Mouse (Mus musculus): Measurements from ENCODE around the gene Nsun6.

The Nsun6 gene

DNA sequence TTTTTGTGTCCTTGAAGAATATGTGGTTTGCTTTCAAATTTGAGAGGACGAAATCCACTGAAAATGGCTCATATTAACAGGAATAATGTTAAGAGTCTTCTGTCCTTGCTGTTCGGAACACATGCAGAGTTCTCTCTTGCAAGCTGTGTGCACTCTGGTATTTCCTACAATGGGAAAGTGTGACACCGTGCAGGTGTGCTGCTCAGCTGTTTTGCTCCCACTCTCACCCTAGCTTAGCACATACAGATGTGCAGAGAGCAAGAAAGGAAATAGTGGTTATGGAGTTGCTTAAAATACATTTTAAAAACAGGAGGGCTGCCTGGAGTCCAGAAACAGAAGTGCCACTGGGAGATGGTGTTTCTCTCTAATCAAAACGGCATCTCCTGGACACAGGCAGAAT, 65.5 kb downstream of the Nsun6 start:
- DNase-seq, result no peak

DNA sequence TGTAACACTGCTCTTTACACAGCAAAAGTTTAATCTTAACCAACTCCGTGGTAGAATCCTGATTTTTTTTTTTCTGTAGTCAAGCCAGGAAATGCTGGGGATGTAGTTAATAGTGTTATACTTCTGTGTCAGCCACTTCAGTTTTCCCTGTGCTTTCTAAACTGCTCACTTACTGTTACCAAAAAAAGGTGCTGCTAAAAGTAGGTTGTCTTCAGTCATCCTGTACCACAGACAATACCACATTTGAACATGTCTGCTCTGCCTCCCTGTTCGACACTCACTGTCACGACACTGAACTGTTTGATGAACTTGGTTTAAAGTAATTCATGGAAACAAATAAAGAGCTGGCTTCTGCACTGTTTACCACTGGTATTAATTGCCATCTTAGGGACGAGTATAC, 66.4 kb downstream of the Nsun6 start:
- no peak for DNase-seq

DNA sequence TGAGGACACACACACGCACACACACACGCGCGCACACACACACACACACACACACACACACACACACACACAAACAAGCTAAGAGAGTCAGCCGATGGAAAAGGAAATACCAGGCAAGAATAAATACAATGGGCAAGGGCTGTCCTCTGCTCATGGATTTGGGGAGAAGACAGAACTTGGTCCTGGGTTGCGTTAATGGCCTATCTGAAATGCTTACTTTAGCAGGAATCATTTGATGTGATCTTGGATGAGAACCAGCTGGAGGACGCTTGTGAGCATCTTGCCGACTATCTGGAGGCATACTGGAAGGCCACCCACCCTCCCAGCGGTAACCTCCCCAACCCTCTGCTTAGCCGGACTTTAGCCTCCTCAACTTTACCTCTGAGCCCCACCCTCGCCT, 70.8 kb downstream of the Nsun6 start:
- no peak for DNase-seq

DNA sequence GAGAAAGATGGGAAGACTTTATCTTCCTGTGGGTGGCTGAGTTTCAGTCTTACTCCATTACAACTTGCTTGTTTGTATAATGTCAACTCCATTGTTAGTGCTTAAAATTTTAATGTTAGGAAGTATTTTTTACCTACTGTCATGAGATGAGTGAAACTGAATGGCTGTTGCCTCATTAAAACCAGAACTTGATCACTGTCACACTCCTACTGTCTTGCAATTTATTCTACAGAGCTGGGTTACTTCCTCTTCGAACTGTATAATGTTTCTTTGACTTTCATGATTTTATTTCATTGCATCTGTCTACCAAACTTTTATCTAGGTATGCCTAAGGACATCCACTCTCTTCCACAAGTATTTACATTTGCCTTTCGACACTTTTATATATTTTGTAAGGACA, 93.4 kb downstream of the Nsun6 start:
- no peak for DNase-seq

DNA sequence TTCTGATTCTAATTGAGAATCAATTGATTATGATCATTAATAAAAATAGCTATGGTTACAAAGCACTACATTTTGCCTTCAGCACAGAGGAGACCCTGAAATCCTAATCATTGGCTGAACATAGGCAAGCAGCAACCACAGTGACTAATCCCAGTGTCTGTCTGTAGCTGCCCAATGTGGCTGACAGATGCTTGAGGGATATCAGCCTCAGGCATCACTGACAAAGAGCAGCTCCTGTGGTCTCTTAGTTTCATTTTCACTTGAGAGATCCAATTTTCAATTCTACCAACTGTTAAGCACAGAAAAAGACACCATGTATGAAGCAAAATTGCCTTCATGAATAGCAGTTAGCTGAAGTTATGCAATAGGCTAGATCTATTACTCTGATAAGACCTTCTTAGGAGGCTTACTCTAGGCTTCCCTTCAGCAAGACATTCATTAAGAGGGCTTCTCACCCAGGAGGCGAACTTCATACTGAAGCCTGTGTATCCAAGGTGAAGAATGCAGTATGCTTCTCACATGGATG, 93.8 kb downstream of the Nsun6 start:
- DNase-seq, result no peak

DNA sequence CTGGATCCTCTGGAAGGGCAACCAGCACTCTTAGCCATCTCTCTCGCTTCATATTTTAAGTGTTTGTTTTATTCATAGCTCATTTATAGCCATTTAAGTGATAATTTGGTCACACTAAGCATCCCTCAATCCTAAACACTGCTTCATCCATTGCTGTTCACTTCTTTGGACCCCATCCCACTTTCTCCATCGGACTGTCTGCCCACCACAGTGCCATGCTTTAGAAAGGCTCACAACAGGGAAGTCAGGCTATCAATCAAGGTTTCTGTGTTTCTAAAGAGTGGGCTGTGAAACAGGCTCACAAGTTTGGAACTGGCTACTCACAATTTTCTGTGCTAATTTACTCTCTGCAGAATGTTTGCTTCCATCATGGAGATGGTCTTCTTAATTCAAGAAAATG, 101.8 kb downstream of the Nsun6 start:
- no peak for DNase-seq

All from right cerebral cortex, postnatal 4 days (tissue).